Mouse (Mus musculus): ENCODE measurements around the gene Camkk2. TPM values are rescaled to one million over a fixed set of nuclear protein-coding genes. Genes with fewer than 3 reads are reported as not detected.

The Camkk2 gene
- 1 to 10 TPM; 2.6 to 2.8 TPM for polyA plus RNA-seq (2017; shearing (Covaris generic))

DNA sequence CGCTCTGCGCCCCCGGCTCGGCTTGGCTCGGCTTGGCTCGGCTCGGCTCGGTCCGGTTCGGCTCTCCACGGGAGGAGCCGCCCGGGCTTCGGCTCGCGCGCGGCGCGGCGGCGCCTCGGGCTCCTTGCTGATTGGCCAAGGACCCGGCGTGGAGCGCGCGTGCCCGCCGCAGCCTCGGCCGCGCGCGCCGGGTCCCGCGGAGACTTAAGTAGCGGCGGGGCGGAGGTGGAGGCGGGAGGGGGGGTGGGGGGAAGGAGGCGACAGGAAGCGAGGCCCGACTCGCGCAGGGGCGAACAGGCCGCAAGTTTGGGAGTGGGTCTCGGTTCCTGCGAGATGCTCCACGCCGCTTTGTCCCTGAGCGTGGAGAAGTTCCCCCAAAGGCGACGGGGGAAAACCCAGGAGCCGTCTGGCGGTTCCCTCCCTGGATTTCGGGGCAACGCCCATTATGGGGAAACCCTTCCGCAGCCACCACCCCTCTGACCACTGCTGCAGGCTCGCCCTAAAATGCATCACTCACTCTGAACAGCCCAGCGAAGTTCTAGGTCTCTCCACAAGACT, at the start of gene Camkk2:
Gene Camkk2, minus strand, starts transcription at position 133 of the 558 bp plus-strand sequence.
- ATAC-seq, result peak; percentile 80

DNA sequence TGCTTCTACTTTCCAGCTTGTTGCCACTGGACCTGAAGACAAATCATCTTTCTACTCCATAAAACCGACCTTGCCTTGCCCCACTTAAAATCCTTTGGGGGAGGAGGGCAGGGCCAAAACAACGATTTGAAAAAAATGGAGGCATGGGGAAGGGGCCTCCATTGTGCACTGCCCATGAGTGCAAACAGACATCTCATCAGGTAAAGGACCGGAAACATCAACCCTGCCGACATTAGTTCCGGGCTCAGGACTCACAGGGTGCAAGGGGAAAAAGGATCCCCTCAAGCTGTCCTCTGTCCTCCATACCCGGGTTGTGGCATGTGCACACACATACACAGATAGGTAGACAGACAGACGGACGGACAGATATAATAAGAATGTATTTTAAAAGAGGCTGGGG, 45.9 kb upstream of the Camkk2 start:
- no peak for ATAC-seq

DNA sequence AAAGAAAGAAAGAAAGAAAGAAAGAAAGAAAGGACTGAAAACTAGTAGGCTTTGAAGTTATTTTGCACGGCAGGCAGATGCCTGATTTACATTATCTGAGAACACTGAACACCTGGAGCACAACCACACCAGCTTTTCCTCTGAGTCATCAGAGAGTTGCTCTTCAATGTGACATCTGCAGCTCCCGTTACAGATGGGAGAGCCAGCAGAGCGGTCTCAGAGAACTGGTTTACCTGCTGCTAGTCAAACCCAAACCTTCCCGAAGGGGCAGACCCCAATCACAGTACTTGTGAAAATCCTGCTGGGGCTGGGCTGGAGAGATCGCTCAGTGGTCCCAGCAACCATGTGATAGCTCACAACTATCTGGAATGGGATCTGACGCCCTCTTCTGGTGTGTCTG, 45.2 kb upstream of the Camkk2 start:
- ATAC-seq, result no peak

DNA sequence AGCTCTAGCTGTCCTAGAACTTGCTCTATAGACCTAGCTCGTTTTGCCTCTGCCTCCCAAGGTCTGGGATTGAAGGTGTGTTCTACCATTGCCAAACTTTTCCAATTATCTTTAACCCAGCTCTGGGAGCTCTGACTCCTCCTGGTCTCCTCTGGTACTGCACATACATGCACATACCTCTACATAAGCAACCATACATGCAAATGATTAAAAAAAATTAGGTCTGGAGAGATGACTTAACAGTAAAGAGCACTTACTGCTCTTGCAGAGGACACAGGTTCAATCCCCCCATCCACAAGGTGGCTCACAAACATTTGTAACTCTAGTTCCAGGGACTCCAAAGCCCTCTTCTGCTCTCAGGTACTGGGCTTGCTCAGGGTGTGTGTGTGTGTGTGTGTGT, 44.8 kb upstream of the Camkk2 start:
- ATAC-seq, result no peak

DNA sequence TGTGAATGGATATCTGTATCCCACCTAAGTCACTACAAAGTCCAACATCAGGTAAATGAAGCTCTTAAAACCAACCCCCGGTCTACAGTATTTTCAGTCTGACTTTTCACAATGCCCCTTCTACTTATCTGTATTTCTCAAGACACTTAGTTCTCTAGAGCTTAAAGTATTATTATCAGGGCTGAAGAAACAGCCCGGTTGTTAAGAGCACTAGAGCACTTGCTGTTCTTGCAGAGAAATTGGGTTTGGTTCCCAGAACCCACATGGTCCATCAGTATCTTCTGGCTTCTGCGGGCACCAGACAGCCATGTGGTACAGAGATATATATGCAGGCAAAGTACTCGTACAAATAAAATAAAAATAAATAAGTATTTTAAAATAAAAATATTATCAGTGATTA, 43.2 kb upstream of the Camkk2 start:
- ATAC-seq, result no peak

DNA sequence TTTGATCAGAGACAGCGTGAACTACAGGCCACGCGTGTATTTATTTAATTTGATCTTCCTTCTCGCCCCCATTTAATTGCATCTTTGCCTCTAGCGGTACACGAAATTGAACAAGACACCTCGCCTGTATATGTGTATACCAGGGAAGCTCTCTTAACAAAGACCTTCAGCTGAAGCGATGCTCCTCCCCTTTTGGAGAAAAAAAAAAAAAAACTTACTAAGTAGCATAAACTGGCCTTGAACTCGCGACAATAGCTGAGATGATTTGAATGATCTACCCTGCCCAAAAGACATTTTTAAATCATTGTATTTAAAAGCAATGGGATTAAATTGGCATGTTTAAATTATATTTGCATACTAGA, 42.3 kb upstream of the Camkk2 start:
- peak; percentile 26 for ATAC-seq

DNA sequence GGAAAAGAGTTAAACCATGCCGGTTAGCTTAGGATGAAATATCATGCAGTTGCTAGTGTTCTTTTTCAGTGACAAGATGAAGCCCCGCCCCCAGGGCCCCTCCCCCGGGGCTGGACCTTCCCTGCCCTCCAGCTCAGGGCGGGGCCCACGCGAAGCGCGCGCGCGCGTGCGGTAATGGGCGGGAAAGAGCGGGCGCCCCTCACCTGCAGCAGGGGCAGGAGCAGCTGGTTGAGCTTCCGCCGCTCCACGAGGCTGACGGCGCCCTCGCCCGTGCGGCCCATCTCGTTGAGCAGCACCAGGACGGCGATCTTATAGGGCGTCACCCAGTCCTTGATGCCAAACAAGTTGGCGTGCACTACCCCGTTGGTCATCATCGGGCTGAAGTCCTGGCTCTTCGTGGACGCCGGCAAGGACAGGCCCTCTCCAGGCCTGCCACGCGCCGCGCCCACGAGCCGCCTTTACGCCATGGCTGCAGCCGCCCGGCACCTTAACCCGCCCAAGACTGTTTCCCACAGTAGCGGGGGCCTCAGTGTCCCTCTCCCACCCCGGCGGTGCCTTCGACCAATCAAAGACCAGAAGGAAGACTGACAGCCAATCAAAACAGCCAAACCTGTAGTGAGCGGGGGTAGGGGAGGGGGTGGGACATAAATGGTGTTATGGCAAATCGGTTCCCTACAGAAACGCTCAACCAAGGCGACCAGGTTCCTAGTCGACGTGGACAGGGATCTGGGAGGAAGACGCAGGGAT, 41.7 kb upstream of the Camkk2 start, which contains the start of gene Anapc5:
Gene Anapc5, minus strand, starts transcription at position 563 of the 747 bp plus-strand sequence.
- ATAC-seq, result peak; percentile 96

DNA sequence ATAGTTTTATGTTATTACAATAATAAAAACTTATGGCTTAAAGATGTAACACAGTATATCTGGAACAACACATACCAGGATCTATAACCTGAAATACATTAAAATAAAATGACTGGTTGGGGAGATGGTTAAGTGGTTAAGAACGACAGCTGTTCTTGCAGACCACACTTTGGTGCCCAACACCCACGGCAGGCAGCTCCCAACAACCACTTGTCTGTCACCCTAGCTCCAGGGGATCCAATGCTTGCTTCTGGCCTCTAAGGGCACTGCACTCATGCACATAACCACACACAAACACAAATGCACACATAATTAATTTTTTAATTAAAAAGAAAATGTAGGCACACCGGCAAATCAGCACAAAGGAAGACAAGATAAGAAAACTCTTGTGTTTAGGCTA, 33.5 kb upstream of the Camkk2 start:
- ATAC-seq, result no peak

DNA sequence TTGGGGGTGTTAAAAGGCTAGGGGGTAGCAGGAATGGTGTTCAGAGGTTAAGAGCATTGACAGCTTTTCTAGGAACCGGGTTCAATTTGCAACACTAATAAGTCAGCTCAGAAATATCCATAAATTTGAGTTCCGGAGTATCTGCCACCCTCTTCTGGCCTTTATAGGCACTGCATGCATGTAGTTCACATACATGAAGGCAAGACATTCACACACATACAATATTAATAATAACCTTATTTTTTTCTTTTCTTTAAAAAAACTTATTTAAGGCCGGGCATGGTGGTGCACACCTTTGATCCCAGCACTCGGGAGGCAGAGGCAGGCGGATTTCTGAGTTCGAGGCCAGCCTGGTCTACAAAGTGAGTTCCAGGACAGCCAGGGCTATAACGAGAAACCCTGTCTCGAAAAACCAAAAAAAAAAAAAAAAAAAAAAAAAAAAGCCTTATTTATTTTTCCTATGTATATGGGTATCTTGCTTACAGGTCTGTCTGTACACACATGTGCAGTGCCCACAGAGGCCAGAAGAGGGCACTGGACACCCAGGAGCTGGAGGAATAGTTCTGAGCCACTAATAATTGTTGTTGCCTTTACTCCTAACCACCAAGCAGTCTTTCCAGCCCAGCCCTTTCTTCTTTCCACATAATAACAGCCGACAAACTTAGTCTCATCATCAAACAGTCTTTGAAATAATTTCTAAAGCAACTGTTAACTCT, 32.3 kb upstream of the Camkk2 start:
- ATAC-seq, result peak; percentile 91

DNA sequence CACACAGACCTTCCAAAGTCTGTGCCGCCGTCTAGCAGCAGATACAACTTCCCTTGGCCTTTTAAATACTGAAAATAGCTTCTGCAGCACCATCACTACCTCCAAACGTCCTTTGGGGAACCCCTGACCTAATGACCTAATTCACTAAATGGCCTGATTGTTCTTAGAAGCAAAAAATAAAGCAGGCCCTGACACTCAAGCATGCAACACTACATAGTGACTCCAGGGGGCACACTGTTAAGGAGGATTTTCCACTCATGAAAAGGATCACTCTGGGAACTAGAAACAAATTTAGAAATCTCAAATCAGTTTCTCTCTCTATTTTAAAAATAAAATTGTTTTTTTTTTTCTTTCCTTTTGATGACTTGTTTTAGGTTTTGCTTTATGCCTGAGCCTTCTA, 26.3 kb upstream of the Camkk2 start:
- no peak for ATAC-seq

DNA sequence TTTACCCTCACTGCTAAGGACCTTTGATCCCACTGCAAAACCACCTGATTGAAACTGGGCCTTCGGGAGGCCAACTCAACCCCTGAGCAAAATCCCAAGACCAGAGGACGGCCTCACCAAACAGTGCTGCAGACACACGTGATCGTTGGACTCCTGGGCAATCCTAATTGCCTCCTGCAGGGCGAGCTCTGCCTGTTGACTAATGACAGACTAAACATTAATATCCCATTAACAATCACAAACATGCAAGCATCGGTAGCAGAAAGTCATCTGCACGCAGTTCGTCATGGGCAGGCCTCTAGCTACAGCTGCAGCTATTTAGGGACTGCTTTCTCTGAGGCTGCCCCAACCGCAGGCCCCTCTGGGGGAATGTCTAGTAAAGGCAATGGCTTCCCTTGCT, 23.5 kb upstream of the Camkk2 start:
- no peak for ATAC-seq

DNA sequence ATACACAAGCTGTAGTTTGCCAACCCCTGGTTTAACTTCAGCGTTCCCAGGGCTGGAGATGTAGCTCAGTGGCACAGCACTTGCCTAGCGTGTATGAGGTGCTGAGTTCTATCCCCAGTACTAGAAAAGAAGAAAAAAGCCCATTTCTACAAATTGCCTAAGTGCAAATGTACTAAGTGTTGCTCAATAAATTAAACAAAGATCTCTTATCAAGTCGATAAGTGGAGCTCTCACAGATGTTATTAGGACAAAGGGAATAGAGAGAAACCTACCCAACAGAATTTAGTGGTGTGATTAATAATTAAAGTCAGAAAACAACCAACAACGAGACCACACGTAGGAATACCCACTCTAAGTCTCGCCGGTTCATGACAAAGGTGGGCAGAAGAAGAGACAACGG, 22.5 kb upstream of the Camkk2 start:
- ATAC-seq, result no peak

DNA sequence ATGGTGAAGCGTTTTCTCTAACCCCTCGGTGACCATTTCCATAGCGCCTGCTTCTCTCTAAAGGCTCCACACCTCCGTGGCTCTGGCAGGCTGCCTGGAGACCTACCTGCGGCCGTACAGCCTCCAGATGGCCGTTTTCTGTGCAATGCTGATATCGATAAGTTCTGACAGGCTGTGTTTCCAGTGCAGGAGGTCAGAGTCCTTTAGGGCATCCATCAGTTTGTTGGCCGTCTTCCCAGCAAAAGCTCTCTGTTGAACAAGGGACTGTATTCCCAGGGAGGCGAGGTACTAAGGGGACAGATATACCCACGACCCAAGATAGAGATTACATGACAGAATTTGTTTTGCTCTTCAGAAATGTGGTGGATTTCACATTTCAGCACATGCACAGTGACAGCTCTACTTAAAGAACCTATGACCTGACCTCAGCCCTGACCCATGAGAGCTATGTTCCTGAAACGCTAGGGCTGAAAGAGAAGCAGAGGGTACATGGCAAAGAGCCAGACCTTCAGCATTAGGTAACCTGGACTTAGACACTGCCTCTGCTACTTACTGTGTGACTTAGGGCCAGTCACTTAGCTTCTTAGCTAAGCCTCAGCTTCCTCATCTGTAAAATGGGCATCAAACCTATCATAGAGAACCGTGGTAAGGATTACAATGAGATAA, 21.3 kb upstream of the Camkk2 start:
- no peak for ATAC-seq

DNA sequence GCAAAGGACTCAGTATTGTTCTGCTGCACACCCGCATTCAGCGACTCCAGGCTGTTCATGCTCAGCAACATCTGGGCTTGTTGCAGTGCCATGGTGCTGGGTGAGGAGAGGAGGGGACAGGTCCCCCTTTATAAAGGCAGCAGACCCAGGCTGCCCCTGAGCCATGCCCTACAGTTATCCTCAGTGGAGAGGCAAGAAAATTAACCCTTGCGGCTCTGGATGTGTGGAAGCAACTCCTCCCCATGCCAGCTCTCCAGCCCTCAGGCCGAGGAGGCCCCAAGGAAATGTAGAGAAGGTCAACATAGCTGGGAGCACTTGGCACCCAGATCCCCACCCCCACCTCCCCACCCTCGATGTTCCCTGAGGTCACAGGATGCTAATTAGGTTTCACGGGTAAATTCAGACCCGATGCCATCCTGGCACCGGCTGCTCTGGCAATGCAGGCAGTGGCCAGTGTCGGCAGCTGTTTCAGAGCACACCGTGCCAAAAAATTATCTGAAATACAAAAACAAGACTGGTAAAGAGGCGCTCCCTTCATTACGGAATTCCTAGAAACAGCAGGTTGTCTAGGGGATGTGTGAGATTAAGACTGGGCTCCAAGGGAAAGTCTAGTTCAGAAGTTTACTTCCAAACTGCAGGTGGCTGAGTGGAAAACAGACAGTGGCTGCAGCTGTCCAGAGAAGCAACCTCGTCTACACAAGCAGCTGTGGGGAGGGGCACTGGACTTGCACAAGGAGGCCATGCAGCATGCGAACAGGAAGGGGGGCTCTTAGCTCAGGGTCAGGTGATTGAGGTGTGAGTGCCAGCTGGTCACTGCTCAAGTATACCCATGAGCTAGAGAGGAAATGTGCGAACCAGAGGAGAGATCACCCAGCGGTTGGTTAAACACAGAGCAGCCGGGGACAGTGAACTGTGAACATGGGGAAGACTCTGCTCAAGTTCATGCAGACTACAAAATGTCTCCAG, 20.5 kb upstream of the Camkk2 start:
- no peak for ATAC-seq

DNA sequence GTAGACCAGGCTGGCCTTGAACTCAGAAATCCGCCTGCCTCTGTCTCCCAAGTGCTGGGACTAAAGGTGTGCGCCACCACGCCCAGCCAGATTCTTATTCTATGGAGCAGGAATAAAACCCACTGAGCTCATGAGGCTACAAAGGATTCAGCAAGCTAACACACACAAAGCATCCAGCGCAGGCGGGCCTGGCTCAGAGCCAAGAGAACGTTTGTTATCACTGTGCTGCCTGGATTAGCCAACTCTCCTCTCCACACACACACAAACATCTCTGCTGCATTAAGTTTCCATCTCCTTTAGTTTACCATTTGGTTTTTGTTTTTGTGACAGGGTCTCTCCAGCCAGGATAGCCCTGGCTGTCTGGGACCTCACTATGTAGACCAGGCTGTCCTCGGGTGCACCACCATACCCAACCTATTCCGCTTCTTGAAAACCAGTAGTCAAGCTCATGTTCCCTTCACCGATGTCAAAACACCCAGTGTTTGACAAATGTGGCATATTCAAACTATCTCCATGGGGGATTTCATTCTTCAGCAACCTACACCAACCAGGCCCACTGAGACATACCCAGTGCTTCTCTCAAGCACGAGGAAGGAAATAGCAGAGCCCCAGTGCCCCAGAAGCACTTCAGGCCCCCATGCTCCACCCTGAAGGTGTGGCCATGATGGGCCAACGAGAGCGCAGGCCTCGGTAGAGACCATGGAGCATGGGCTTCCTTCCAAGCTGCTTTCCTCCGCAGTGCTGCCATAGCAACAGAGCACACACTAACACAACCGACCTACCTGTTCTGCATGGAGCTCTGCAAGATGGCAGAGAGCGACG, 19.6 kb upstream of the Camkk2 start:
- no peak for ATAC-seq

DNA sequence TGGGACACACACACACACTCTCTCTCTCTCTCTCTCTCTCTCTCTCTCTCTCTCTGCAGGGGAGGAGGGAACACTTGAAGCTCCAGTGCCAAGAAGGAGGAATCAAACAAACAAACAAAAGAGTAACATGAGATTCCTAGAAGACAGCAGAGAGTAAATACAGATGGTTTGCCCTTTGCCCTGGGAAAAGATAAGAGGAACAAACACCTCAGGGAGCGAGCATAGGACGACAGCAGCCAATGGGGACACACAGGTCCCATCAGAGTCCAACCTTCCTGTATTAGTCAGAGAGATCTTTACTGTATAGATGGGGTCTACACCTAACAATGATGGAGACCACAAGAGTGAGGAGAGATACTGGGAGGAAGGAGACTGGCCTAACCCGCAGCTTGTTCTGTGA, 18.7 kb upstream of the Camkk2 start:
- no peak for ATAC-seq

DNA sequence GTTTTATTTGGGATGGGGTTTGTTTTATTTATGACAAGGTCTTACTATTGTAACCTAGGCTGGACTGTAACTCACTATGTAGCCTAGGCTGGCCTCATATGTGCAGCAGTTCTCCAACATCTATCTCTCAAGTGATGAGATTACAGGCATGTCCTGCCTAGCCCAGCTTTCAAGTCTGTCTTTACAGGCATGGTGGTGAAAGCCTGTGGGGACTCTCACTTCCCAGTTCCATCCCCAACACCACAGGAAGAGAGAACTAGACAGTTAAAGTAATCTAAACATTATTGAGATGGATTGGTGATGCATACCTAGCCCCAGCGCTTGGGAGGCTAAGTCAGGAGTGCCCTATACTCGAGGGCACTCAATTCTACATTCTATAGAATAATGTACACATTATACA, 9.5 kb upstream of the Camkk2 start:
- no peak for ATAC-seq

DNA sequence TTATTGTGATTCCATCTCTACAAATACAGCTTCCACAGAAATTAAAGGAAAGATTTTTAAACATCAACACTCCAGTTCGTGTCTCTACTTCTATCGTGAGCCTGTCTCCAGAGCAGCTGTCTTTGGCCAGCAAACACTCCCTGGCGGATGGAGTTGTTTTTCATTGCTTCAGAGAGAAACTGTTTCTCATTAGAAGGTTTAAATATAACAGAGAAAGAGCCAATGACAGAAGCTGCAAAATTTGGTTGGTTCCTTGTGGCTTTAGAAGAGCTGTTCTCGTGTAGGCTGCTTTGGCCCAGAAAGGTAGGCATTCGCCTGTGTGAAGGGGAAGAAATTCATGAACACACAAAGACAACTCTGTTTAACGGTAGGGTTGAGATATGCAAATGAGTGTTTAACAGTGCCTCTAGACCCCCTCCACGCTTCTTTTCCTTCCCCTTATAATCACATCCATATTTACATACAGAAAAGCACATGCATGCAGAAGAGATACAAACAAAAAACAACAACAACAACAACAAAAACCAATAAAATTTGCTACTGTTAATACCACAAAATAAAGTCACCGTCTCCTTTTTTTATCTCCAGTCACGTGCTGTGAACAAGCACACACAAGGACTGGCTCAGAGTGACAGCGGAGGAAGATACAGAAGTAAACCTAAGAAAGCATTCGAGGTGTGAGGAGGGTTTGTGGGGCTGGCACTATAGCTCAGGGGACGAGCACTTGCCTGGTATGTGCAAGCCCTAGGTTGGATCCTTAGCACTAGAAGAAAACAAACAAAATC, 7.0 kb upstream of the Camkk2 start:
- ATAC-seq, result no peak

DNA sequence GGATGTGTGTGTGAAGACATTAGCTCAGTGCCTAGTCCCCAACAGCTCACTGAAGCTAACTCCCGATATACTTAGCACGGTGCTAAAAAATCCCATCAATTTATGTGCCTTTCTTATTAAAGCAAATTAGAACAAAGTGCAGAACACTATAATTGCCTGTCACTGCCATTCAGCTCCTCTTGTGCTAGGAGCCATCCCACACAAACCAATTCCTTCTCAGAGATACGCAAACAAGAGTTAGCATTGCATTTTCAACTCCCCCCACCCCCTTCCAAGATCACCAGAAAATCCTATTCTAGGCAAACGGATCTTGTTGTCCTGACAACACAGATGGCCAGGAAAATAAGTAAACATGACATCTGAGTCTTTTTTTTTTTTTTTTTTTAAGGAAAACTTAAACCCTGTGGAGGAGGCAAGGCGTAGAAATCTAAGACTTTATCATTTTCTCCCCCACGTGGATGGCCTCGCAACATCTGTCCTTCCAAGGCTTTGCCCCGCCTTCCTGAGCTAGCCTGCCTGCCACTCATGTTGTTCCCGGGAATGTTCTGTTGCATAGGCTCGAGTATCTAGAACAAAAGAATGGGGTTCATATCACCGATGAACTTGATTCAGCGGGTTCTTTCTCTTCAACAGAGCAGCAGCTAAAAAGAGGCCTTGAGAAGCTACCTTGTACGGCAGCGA, 4.7 kb upstream of the Camkk2 start:
- no peak for ATAC-seq

DNA sequence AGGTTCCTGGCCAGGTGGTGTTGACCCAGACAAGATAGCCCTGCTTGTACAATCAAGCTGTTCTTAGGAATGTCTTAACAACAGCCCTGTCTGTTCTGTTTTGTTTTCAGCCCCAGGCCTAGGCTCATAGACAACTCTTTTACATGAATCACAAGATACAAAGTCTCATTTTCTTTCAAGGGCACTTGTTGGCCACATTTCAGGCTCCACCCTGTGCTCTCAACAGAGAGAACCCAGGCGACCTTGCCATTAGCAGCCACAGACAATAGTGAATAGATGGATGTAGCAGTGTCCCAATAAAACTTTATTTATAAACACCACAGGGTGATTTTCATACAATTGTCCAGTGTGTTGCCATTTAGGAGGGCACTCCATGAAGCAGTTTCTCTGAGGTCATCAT, 2.9 kb upstream of the Camkk2 start:
- no peak for ATAC-seq

Measured in activated CD4-positive, CD25-positive, alpha-beta regulatory T cell, adult 4 months (primary cell).